Mouse (Mus musculus) T-helper 1 cell (primary cell): ENCODE measurements around the gene 4930432M17Rik.

Experiments used
- in situ Hi-C: fragments of 300-600 bp; cut with MboI, MseI; formaldehyde crosslinking; loops from one replicate; pipeline ENCODE4 v1.15.1; 2025; ENCODE audit warnings: high pct_unique_total_duplicates

Gene 4930432M17Rik

GRCm38 (mm10) chr3:121672135-121672790 is 1.7 kb downstream of the 4930432M17Rik start:
- in situ Hi-C loops, result loop anchor here (25.0 kb wide), 1 partner anchor 715 kb away; no protein-coding TSS in a partner anchor

DNA sequence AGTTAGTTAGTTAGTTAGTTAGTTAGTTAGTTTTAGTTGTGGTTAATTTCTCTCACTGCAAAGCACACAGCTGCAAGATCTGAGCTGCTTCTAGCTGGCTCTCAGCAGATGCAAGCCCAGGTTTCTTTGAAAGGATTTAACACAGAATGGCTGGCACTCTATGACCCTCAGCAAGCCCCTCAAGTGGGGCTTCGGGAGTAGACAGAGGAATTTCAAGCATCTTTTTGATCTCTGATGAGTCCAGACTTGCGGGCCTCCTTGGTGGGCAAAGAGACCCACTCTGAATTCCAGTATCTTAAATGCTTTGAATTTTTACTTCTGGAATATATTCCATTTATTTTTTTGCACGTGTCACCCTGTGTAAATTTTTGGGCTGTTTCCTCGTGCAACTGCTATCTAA is 8.4 kb downstream of the 4930432M17Rik start:
- in situ Hi-C loops, result no loop called here

GRCm38 (mm10) chr3:121679443-121679842 is 8.9 kb downstream of the 4930432M17Rik start:
- in situ Hi-C loops, result no loop called here

GRCm38 (mm10) chr3:121680187-121680586 is 9.6 kb downstream of the 4930432M17Rik start:
- in situ Hi-C loops, result no loop called here

DNA sequence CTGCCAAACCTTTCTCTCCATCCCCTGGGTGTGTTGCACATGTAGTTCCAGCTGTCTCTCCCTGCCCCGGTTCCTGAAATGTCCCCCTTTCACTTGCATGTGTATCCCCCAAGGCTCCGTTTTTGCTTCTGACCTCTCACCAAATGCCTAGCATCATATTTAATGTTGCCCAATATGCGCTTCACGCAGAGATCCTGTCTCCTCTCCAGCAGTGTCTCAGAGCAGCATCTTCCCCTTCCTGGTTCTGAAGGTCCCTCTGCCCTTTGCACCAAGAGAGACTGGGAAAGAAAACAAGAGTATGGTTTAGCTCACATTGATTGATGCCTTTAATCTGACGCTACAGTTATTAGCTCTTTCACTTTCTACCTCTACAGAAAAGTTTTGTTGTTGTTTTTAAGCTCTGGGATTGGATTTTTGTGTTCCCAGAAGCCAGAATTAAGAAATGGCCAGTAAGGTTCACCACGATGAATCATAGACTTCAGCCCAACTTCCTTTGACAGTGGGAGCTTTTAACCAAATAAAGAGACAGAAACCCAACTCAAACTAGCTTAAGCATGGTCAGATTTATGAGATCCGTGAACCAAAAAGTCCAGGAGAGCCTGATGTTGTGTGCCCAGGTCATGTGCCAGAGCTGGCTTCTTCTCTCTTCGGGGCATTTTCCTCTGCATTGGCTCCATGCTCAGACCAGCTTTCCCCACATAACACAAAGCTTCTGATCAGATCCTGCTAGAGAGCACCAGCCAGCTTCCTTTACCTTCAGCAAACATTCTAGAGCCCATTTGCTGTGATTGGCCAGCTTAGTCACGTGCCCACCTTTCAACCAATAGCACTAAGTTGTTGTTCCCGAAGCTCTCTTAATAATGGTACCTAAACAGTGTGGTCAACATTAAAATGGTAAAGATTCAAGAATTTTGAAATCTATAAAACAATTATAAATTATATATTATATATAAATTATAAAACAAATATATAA is 12.2 kb downstream of the 4930432M17Rik start:
- in situ Hi-C loops, result no loop called here

DNA sequence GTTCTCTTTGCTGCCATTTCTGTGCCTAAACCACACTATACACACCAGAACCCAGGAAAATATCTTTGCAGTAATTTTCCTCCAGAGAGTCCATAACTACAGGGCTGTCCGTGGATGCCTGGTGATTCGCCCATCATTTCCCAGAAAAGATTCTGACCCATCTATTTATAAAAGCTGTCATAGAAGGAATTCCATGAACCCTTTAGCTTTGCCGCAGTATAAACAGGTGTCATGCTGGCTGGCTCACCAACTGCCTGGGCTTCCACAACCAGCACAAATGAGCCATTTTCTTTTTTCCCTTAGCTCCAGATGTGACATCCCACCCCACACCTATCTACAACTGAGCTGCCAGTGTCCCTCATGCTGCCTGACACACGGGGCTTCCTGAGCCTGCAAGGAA is 14.0 kb downstream of the 4930432M17Rik start:
- in situ Hi-C loops, result no loop called here

DNA sequence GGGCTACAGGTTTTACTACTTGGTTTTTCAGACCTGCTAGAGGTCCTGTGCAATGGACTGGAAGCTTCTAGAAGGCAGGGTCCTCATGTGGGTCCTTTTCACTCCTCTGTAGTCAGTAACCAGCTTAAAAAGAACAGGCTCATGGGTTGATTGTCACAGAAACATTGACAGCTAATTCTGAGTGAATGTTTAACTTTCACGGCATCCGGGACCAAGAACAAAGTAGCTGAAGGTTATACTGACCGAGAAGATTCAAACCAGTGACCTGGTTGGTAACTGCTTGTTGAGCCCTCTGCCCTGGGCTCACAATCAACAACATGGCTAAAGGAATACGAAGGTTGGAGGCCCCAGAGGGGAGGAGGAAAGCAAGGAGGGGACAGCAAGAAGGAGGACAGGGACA is 14.4 kb downstream of the 4930432M17Rik start:
- in situ Hi-C loops, result no loop called here

DNA sequence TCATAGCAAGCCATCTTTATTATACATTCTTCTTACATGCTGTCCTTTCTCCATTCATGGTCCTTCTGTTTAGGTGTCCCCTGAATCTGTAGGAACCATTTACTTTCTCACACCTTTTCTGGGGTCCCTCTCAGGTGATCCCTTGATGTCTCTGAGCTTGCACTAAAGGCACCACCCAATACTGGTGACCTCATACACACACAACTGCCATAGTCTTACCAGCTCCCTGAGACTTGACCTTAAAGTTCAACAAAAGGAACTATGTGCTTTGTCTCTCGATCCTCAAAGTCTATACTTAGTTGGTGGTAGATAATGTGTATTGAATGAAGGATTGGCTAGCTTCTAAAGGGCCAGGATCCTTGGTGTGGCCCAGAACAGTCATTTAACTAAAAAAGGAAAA is 15.4 kb downstream of the 4930432M17Rik start:
- in situ Hi-C loops, result no loop called here

DNA sequence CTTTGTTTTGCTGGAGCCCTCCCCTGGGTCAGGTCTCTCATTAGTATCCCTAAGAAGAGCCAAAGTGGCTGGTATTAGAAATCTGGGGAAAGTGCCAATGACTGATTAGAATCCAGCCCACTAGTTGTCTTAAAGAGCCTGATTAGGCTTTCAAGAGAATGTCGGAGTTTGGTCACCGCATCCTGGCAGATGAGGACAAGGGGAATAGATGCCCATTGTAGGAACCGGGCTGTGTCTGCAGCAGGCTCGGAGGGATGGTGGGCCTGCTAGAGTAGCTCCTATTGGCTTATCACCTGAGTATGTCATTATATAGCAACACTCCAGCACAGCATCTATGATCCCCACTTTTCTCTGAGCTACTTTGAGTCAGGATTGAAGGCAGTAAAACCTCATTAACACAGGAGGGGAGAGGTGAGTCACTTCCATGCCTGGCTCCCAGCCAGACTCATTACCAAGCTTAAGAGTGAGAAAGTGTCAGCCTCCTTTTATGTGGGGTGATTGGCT is 15.9 kb downstream of the 4930432M17Rik start:
- in situ Hi-C loops, result no loop called here

DNA sequence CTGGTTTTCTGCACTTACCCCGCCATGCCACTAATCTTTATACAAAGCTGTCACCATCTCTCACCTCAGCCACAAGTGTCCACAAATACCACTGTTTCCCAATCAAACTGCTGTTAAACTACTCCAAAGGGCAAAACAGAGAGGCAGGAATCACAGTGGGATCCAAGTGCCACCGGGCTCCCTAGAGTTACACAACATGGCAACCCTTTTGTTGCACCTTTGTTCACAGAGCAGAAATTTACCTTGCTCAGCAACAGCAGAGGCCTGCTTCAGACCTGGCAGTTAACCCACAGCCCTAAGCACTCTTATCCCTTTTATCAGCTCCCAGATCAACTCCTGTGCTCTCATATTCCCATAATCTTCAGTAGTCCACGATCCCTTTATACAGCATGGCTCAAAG is 17.2 kb downstream of the 4930432M17Rik start:
- in situ Hi-C loops, result no loop called here

- in situ Hi-C loops, result no loop called here
Measured at GRCm38 (mm10) chr3:121689029-121689428, 18.5 kb downstream of the 4930432M17Rik start.

DNA sequence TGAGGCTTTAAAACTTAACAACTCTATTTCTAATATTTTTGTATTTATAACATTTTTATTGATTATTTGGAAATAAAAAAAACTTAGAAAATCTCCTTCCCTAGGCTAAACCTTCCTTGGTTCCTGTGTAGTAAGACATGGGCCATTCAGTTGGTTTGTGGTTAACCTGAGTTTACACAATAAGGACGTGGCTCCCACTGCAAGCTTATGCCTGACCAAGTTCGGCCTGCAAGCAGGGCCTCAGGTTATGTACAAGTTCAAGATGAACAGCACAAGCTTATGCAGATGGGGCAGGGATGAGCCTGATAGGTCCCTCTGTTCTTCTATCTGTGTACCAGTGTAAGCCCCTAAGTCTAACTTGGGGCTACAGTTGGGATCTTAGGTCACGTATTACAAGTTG is 19.1 kb downstream of the 4930432M17Rik start:
- in situ Hi-C loops, result no loop called here

GRCm38 (mm10) chr3:121693001-121693730 is 22.6 kb downstream of the 4930432M17Rik start:
- in situ Hi-C loops, result no loop called here

- in situ Hi-C loops, result no loop called here
Measured at GRCm38 (mm10) chr3:121693746-121694145, 23.2 kb downstream of the 4930432M17Rik start.

DNA sequence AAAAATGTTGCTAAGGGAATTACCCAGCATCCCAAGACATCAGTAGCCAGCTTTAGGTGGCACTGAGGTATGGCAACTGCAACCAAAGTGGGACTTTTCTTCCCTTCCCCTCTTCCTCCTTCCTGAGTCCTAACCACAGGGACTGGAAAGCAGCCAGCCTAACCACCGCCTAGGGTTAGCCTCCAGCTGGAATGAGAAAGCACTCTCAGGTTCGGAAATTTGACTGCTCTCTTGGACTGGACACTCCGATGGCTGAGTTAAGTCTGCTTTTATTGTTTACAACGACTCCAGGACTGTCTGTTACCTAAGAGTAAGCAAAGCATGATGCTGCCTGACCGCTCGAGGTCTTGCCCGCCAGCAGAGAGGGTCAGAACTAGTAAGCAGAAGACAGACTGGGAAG is 26.6 kb downstream of the 4930432M17Rik start:
- in situ Hi-C loops, result no loop called here

DNA sequence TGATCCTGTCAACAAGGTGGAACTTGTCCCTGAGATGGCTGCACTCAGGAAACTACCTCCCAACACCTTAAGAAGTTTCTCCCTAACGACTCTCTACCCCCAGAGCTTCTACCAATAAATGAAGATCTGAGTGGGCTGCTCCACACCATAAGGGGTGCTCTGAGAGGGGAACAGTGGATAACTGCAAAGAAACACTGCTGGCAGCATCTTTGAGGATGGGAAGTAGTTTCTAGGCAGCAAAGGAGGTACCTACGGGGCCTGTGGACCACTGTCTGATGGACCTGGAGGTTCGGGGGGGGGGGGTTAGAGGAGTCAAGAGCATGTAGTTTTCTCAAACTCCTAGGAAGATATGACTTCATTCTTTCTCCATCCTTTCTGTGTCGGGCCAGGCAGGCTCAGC is 28.8 kb downstream of the 4930432M17Rik start:
- in situ Hi-C loops, result no loop called here

- in situ Hi-C loops, result no loop called here
Measured at GRCm38 (mm10) chr3:121699849-121700248, 29.3 kb downstream of the 4930432M17Rik start.

DNA sequence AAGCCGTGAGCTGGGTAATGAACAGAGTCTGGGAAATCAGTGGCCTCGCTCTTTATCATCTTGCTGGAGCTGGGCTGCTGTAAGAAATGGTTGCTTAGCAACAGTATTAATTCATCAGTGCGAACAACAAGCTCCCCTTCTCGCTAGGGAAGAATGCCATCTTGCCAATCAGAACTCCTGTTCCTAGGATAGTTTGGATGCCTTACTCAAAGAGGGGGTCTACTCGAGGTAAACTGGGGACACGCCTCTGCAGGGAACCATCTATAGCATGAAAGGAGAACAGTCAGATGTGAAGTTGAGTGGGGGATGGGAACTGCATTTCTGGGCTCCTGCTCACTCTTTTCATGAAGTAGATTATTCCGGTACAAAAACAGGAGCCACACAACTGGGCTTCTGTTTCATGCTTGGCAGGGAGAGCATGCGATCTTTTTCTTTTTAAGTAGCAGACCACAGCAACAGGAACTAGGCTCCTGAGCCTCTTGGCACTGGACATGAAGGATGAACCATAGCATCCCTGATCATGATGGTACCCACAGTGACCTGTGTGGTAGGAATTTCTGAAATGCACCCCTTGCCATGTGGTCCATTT is 29.9 kb downstream of the 4930432M17Rik start:
- in situ Hi-C loops, result no loop called here

GRCm38 (mm10) chr3:121703155-121703879 is 32.8 kb downstream of the 4930432M17Rik start:
- in situ Hi-C loops, result no loop called here

GRCm38 (mm10) chr3:121703880-121704243 is 33.3 kb downstream of the 4930432M17Rik start:
- in situ Hi-C loops, result no loop called here

GRCm38 (mm10) chr3:121706087-121706486 is 35.5 kb downstream of the 4930432M17Rik start:
- in situ Hi-C loops, result no loop called here
